Mouse (Mus musculus): Measurements from ENCODE around the gene Slc22a28.
"Not testable (repeated sequence)": the region's sequence is repeated elsewhere in the genome, so short reads cannot be mapped to it uniquely, and the experiment has no call there.

The Slc22a28 gene

GRCm38 (mm10) chr19:8131881-8132280, at the start of gene Slc22a28:
Gene Slc22a28, minus strand, starts transcription at chr19:8131982.
- not testable (repeated sequence) for DNase-seq (ENCODE audit: low spot score)

- no peak for DNase-seq (ENCODE audit: low spot score)
Measured at GRCm38 (mm10) chr19:8148787-8149523, 17.2 kb upstream of the Slc22a28 start.

DNA sequence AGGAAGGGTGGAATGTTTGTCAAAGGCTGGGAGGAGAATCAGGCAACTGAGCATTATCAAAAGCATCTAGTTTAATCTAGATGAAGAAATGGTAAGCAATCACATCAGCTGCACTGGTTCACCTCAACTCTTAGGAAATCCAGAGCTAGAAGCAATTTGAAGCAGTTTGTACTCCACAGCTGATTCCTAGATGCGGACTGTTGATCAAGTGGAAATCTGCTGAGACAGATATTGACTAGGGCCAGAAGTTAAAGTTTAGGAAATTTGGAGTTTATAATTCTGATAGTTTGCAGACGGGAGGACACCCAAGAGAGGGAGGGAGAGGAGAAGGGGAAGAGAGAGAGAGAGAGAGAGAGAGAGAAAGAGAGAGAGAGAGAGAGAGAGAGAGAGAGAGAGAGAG, 10.9 kb upstream of the Slc22a28 start:
- not testable (repeated sequence) for DNase-seq (ENCODE audit: low spot score)

DNA sequence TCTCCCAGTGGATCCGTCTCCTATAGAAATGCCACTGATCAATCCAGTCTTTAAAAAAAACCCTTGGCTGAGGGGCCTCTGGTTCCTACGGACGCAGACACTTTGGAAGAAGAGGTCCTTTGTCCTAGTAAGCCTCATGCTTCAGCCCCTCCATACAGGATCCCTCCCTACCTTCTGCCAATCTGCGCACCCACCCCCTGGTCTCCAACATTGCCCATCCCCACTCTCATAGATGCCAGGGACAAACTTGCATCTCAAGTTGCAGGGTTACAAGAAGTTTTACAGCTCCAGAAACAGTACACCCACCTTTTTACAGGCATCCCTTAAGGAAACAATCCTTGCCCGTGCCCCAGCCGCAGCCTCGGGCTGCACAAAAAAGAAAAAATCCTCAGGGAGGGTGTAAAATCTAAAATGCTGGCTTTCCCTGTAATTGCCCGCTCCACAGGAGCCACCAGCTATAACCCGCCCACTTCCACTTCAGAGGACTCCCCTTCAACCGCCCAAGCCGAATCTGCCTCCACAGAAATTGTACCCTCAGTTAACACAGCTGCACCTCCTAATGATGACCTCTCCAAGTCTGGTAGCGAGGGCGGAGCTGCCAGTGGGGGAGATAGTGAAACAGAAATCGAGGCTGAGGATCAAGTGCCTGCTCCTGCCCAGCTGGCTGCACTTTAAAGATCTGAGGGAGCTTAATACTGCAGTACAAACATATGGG, 2.5 kb upstream of the Slc22a28 start:
- not testable (repeated sequence) for DNase-seq (ENCODE audit: low spot score)

GRCm38 (mm10) chr19:8019904-8020349, 111.9 kb downstream of the Slc22a28 start:
- no peak for DNase-seq (ENCODE audit: low spot score)

DNA sequence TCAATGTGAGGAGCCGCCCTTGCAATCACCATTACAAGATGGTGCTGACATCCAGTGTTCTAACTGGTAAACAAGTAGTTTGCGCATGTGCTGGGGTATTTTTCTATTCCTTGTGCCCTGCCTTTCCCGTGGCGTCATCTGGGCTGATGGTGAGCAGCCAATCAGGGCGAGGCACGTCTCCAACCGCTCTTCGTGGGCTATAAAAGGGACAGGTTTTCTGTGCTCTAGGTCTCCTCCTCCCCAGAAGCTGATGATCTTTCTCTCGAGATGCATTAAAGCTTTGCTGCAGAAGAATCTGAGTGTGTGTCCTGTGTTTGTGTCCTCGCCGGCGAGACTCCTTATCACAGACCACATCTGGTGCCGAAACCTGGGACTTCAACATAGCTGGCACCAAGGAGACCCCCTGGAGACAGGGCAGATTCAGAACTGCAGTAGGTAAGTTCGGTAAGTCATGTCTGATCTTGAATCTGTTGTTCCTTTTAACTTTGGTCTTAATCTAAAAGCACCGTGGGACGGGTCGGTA, 112.4 kb downstream of the Slc22a28 start:
- not testable (repeated sequence) for DNase-seq (ENCODE audit: low spot score)

DNA sequence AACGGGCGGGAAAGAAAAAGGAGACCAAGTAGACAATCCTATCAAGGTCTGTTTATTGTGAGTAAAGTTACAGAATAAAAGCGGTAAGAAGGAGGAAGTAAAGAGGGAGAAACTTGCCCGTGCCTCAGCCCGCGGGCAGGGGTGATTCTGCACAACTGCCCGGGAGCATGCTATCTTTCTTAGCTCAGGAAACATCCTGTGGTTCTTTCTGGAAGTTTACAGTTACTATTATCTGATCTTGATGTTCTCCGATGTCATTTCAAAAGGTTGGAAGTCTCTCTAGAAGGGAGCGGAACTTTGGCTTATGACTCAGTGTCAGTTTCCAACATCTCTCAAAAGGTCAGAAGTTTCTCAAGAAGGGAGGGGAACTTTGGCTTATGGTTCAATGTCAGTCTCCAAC, 113.2 kb downstream of the Slc22a28 start:
- DNase-seq (ENCODE audit: low spot score): not testable (repeated sequence)

Data from urinary bladder, postnatal 14 days (tissue).